Mouse (Mus musculus) cerebellum, postnatal 4 days (tissue): ENCODE data around the gene Timeless.
"Not testable (repeated sequence)": the region's sequence is repeated elsewhere in the genome, so short reads cannot be mapped to it uniquely, and the experiment has no call there.

Experiments
- DNase-seq, 2 experiments: peaks; one replicate each; pipeline ENCODE4 v3.0.0; 2022; ENCODE audit warnings: low spot score in 2 of 2, mixed read lengths in 1 of 2

Gene Timeless

GRCm38 (mm10) chr10:128255925-128256324, 24.1 kb downstream of the Timeless start:
- no peak for DNase-seq

GRCm38 (mm10) chr10:128256328-128256727, 24.5 kb downstream of the Timeless start:
- DNase-seq, result no peak

- no peak for DNase-seq
These were observed 27.1 kb downstream of the Timeless start for GRCm38 (mm10) chr10:128258953-128259352.

- no peak for DNase-seq
These were observed 28.1 kb downstream of the Timeless start for GRCm38 (mm10) chr10:128259946-128260345.

GRCm38 (mm10) chr10:128260376-128260775, 28.5 kb downstream of the Timeless start:
- not testable (repeated sequence) for DNase-seq

GRCm38 (mm10) chr10:128262300-128262699, 30.4 kb downstream of the Timeless start:
- no peak for DNase-seq

GRCm38 (mm10) chr10:128263393-128264310, 31.8 kb downstream of the Timeless start:
- no peak for DNase-seq

GRCm38 (mm10) chr10:128268371-128268770, 36.5 kb downstream of the Timeless start, which contains the start of gene Apof:
Gene Apof (plus strand): TSS chr10:128268671.
- DNase-seq, result no peak

GRCm38 (mm10) chr10:128269206-128269910, 37.5 kb downstream of the Timeless start:
- DNase-seq, result no peak

GRCm38 (mm10) chr10:128270287-128270841, 38.5 kb downstream of the Timeless start, which contains the start of gene Stat2:
Gene Stat2 (plus strand): TSS chr10:128270559.
- peak; percentile 80 to 92 for DNase-seq

GRCm38 (mm10) chr10:128270866-128271265, 39.0 kb downstream of the Timeless start:
- DNase-seq, result no peak

GRCm38 (mm10) chr10:128271883-128272282, 40.0 kb downstream of the Timeless start:
- no peak for DNase-seq

GRCm38 (mm10) chr10:128272819-128273439, 41.1 kb downstream of the Timeless start:
- not testable (repeated sequence) for DNase-seq

GRCm38 (mm10) chr10:128275374-128275773, 43.5 kb downstream of the Timeless start:
- DNase-seq, result not testable (repeated sequence)

- DNase-seq, result no peak
These were observed 46.3 kb downstream of the Timeless start for GRCm38 (mm10) chr10:128278158-128278557.

- no peak for DNase-seq
These were observed 49.1 kb downstream of the Timeless start for GRCm38 (mm10) chr10:128280943-128281342.

GRCm38 (mm10) chr10:128281682-128282081, 49.8 kb downstream of the Timeless start:
- no peak for DNase-seq

- no peak for DNase-seq
These were observed 51.1 kb downstream of the Timeless start for GRCm38 (mm10) chr10:128282886-128283450.

GRCm38 (mm10) chr10:128283604-128284579, 52.0 kb downstream of the Timeless start:
- DNase-seq, result peak; percentile 56 to 77

GRCm38 (mm10) chr10:128290594-128290993, 58.7 kb downstream of the Timeless start:
- DNase-seq, result peak in 1 of 2 experiments; percentile 30
